Mouse (Mus musculus): Measurements from ENCODE around the gene Olfr1480.

Olfr1480 gene

GRCm38 (mm10) chr19:13527613-13528012, at the start of gene Olfr1480:
Olfr1480 (plus strand) TSS chr19:13527913.
- DNase-seq (ENCODE audit: low read depth), result no peak

GRCm38 (mm10) chr19:13480096-13480495, 47.6 kb upstream of the Olfr1480 start, which contains the start of gene Olfr1475:
Olfr1475 (minus strand) TSS chr19:13480196.
- DNase-seq (ENCODE audit: low read depth), result no peak

- DNase-seq (ENCODE audit: low read depth), result no peak
Measured at GRCm38 (mm10) chr19:13500246-13500645, 27.5 kb upstream of the Olfr1480 start, which contains the start of gene Olfr1477. Olfr1477 (plus strand) TSS chr19:13500546.

Measured in 416B (cell line).